Mouse (Mus musculus): ENCODE results near the gene Rac3. TPM values are rescaled to one million over a fixed set of nuclear protein-coding genes. Genes with fewer than 3 reads are reported as not detected.
A peak's percentile ranks its signal among the peaks of the same experiment; 100 is the strongest.

The Rac3 gene
- polyA plus RNA-seq, 1 experiment from 2014 or later = 118 TPM

- ATAC-seq (ENCODE audit: low FRiP score, low read depth) = no peak
- H3K27me3 ChIP-seq (replicated peaks) = no peaks in the 10 kb centered on the region
- H3K9ac ChIP-seq = no peak overlapping the region
- no peaks in the 10 kb centered on the region for H3K9me3 ChIP-seq
- WGBS = 85% methylated on average over 2 of the region's 2 CpGs
- H3K4me3 ChIP-seq = no peak overlapping the region
- peaks cover 50% of the 10 kb centered on the region for H3K4me1 ChIP-seq
- no peak overlapping the region for H3K27ac ChIP-seq
- no peak overlapping the region for H3K4me2 ChIP-seq (replicated peaks)
- peaks cover 21% of the 10 kb centered on the region for H3K36me3 ChIP-seq
These were observed 11.7 kb upstream of the Rac3 start for GRCm38 (mm10) chr11:120709551-120709950.

GRCm38 (mm10) chr11:120710672-120711071 is 10.6 kb upstream of the Rac3 start:
- Histone ChIP-seq H3K27me3 (replicated peaks) (no peaks in the 10 kb centered on the region), H3K4me2 (replicated peaks) (no peak overlapping the region), H3K9ac (0 out of 2 replicates have a peak overlapping the region, but pooled peaks have one; percentile 18), H3K36me3 (peaks cover 21% of the 10 kb centered on the region), H3K4me1 (peaks cover 51% of the 10 kb centered on the region), H3K27ac (no peak overlapping the region), H3K4me3 (no peak overlapping the region), H3K9me3 (no peaks in the 10 kb centered on the region)
- 23% methylated on average over 5 of the region's 5 CpGs for WGBS
- ATAC-seq (ENCODE audit: low FRiP score, low read depth) = no peak

- H3K27me3 ChIP-seq (replicated peaks) = no peaks in the 10 kb centered on the region
These were observed 9.2 kb upstream of the Rac3 start for GRCm38 (mm10) chr11:120711980-120712604.

GRCm38 (mm10) chr11:120712771-120713568 is 8.3 kb upstream of the Rac3 start:
- H3K27ac ChIP-seq = peak overlapping the region; percentile 50
- H3K4me3 ChIP-seq = peak overlapping the region; percentile 60
- no peaks in the 10 kb centered on the region for H3K27me3 ChIP-seq (replicated peaks)
- ATAC-seq (ENCODE audit: low FRiP score, low read depth) = peak; percentile 65
- no peaks in the 10 kb centered on the region for H3K9me3 ChIP-seq
- WGBS = under 1% methylated on average over 38 of the region's 38 CpGs
- H3K4me2 ChIP-seq (replicated peaks) = peak overlapping the region; percentile 98
- peaks cover 38% of the 10 kb centered on the region for H3K4me1 ChIP-seq
- peaks cover 33% of the 10 kb centered on the region for H3K36me3 ChIP-seq
- H3K9ac ChIP-seq = peak overlapping the region; percentile 63

More at GRCm38 (mm10) chr11:120711980-120712604, 9.2 kb upstream of the Rac3 start:
- Histone ChIP-seq H3K27ac (no peak overlapping the region), H3K4me3 (0 out of 2 replicates have a peak overlapping the region, but pooled peaks have one; percentile 60), H3K9ac (no peak overlapping the region), H3K9me3 (no peaks in the 10 kb centered on the region), H3K4me1 (peaks cover 42% of the 10 kb centered on the region), H3K4me2 (replicated peaks) (peak overlapping the region; percentile 98), H3K36me3 (peaks cover 25% of the 10 kb centered on the region)
- 51% methylated on average over 8 of the region's 8 CpGs for WGBS
- ATAC-seq (ENCODE audit: low FRiP score, low read depth) = no peak

GRCm38 (mm10) chr11:120713580-120714518 is 7.4 kb upstream of the Rac3 start, which contains the start of the genes Cenpx and Lrrc45:
Gene Cenpx (minus strand): TSS chr11:120713738.
Gene Lrrc45 (plus strand): TSS chr11:120713925.
- peak within 1 kb of the TSS; percentile 60 for H3K4me3 ChIP-seq
- 2% methylated on average over 53 of the region's 53 CpGs for WGBS
- H3K36me3 ChIP-seq = peaks cover 38% of the 10 kb centered on the region
- peak within 1 kb of the TSS; percentile 67 for H3K9ac ChIP-seq
- peak within 1 kb of the TSS; percentile 50 for H3K27ac ChIP-seq
- peaks cover 38% of the 10 kb centered on the region for H3K4me1 ChIP-seq
- no peaks in the 10 kb centered on the region for H3K9me3 ChIP-seq
- no peaks in the 10 kb centered on the region for H3K27me3 ChIP-seq (replicated peaks)
- peak within 1 kb of the TSS; percentile 98 for H3K4me2 ChIP-seq (replicated peaks)
- ATAC-seq (ENCODE audit: low FRiP score, low read depth) = peak; percentile 96

- peak overlapping the region; percentile 98 for H3K4me2 ChIP-seq (replicated peaks)
- H3K27me3 ChIP-seq (replicated peaks) = no peaks in the 10 kb centered on the region
- H3K36me3 ChIP-seq = peaks cover 38% of the 10 kb centered on the region
- peak overlapping the region; percentile 67 for H3K9ac ChIP-seq
- H3K9me3 ChIP-seq = no peaks in the 10 kb centered on the region
- no peak overlapping the region for H3K27ac ChIP-seq
- no peak for ATAC-seq (ENCODE audit: low FRiP score, low read depth)
- 60% methylated on average over 10 of the region's 10 CpGs for WGBS
- peak overlapping the region; percentile 58 for H3K4me3 ChIP-seq
- peaks cover 38% of the 10 kb centered on the region for H3K4me1 ChIP-seq
These were observed 6.7 kb upstream of the Rac3 start for GRCm38 (mm10) chr11:120714546-120714945.

- Histone ChIP-seq H3K4me2 (replicated peaks) (peak overlapping the region; percentile 98), H3K9ac (no peak overlapping the region), H3K9me3 (no peaks in the 10 kb centered on the region), H3K27me3 (replicated peaks) (no peaks in the 10 kb centered on the region), H3K36me3 (peaks cover 40% of the 10 kb centered on the region), H3K27ac (no peak overlapping the region), H3K4me1 (peaks cover 38% of the 10 kb centered on the region), H3K4me3 (no peak overlapping the region)
- ATAC-seq (ENCODE audit: low FRiP score, low read depth) = no peak
- 88% methylated on average over 9 of the region's 9 CpGs for WGBS
These were observed 6.1 kb upstream of the Rac3 start for GRCm38 (mm10) chr11:120715131-120715530.

- 90% methylated on average over 9 of the region's 9 CpGs for WGBS
- no peak overlapping the region for H3K4me3 ChIP-seq
- H3K36me3 ChIP-seq = peaks cover 40% of the 10 kb centered on the region
These were observed 2.0 kb upstream of the Rac3 start for GRCm38 (mm10) chr11:120719242-120719641.

GRCm38 (mm10) chr11:120719841-120720376 is 1.4 kb upstream of the Rac3 start:
- H3K9ac ChIP-seq = no peak overlapping the region
- H3K4me3 ChIP-seq = no peak overlapping the region
- peak overlapping the region; percentile 99; the same call in 1 of the 2 replicates for H3K4me2 ChIP-seq (replicated peaks)
- ATAC-seq (ENCODE audit: low FRiP score, low read depth) = no peak
- no peak overlapping the region for H3K27ac ChIP-seq
- peaks cover 22% of the 10 kb centered on the region for H3K4me1 ChIP-seq
- H3K36me3 ChIP-seq = peaks cover 40% of the 10 kb centered on the region
- peaks cover 13% of the 10 kb centered on the region; the same call in 1 of the 2 replicates for H3K27me3 ChIP-seq (replicated peaks)
- H3K9me3 ChIP-seq = no peaks in the 10 kb centered on the region
- 91% methylated on average over 13 of the region's 13 CpGs for whole genome bisulfite sequencing

More at GRCm38 (mm10) chr11:120719242-120719641, 2.0 kb upstream of the Rac3 start:
- H3K4me1 ChIP-seq = peaks cover 29% of the 10 kb centered on the region
- H3K27me3 ChIP-seq (replicated peaks) = peaks cover 13% of the 10 kb centered on the region; the same call in 1 of the 2 replicates
- H3K4me2 ChIP-seq (replicated peaks) = no peak overlapping the region
- no peak for ATAC-seq (ENCODE audit: low FRiP score, low read depth)
- H3K9me3 ChIP-seq = no peaks in the 10 kb centered on the region
- no peak overlapping the region for H3K9ac ChIP-seq
- no peak overlapping the region for H3K27ac ChIP-seq

GRCm38 (mm10) chr11:120720450-120720849 is 820 bp upstream of the Rac3 start:
- Histone ChIP-seq H3K9me3 (no peaks in the 10 kb centered on the region), H3K4me2 (replicated peaks) (peak overlapping the region; percentile 99), H3K36me3 (peaks cover 40% of the 10 kb centered on the region), H3K27me3 (replicated peaks) (peaks cover 13% of the 10 kb centered on the region; the same call in 1 of the 2 replicates), H3K9ac (peak overlapping the region; percentile 87; the same call in 1 of the 2 replicates), H3K27ac (no peak overlapping the region), H3K4me1 (peaks cover 17% of the 10 kb centered on the region), H3K4me3 (peak overlapping the region; percentile 67)
- peak; percentile 17; the same call in 1 of the 2 replicates for ATAC-seq (ENCODE audit: low FRiP score, low read depth)
- WGBS = 12% methylated on average over 17 of the region's 17 CpGs

GRCm38 (mm10) chr11:120722067-120722630 is 879 bp downstream of the Rac3 start:
- Histone ChIP-seq H3K36me3 (peaks cover 36% of the 10 kb centered on the region), H3K9ac (peak overlapping the region; percentile 87), H3K27ac (no peak overlapping the region), H3K9me3 (no peaks in the 10 kb centered on the region), H3K4me2 (replicated peaks) (peak overlapping the region; percentile 99), H3K4me1 (peaks cover 26% of the 10 kb centered on the region), H3K27me3 (replicated peaks) (peaks cover 17% of the 10 kb centered on the region; the same call in 1 of the 2 replicates), H3K4me3 (peak overlapping the region; percentile 67)
- ATAC-seq (ENCODE audit: low FRiP score, low read depth) = no peak
- 19% methylated on average over 21 of the region's 21 CpGs for WGBS
